Mouse (Mus musculus) mouse trophoblast stem cell (cell line): ENCODE results near the gene Gm5926.
"Not testable (repeated sequence)": the region's sequence is repeated elsewhere in the genome, so short reads cannot be mapped to it uniquely, and the experiment has no call there.

Experiments
- in situ Hi-C, 2 experiments: fragments of 300-500 bp; cut with MseI, MboI; formaldehyde crosslinking; loops; 2 replicates in 1 of 2; 3 replicates in 1 of 2; pipeline ENCODE4 v1.15.1; 2025

The Gm5926 gene

DNA sequence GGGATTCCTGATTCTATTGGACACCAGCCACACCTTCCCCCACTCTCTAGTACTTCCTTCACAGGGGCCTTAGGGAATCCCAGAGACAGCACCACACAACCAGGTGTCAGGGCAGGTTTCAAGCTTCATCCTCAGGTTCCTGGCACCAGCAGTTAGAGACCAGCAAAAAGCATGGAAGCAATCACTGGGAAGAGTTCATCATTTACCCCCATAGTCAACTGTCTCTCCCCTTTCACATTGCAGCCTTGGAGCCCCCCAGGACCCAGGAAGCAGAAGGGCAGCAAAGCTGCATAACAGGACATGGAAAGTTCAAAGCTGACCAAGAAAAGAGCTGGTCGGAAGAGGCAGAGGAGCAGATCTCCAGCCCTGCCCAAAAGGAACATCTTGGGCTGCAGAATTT, at the start of gene Gm5926:
Gm5926 (plus strand) TSS at position 301 of the 400 bp plus-strand sequence.
- in situ Hi-C loops, result not testable (repeated sequence)

DNA sequence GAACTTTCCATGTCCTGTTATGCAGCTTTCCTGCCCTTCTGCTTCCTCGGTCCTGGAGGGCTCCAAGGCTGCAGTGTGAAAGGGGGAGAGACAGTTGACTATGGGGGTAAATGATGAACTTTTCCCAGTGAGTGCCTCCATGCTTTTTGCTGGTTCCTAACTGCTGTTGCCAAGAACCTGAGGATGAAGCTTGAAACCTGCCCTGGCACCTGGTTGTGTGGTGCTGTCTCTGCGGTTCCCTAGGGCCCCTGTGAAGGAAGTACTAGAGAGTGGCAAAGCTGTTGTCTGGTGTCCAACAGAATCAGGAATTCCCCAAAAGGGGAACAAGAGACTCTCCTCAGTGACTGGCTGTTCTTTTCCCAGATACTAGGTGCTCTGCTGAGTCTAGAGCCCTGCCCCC, 49.5 kb upstream of the Gm5926 start:
- in situ Hi-C loops, result not testable (repeated sequence)

DNA sequence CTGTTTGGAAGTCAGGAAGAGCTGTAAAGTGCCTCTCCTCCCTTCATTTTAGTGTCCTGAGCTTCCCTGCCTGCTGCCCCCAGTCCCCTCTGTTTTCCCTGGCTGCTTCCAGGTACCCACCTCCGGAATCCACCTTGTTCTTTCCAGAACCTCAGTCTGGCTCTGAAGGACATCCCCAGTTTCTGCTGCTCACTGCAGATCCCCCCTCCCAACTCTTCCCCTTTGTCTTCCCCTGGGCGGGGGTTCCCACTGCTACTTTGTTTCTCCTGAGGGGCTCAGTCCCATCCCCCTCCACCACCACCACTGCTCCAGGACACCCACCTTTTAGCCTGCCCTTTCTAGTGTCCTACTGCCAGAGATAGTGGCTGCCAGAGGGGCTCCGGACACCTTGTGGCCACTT, 49.1 kb upstream of the Gm5926 start:
- in situ Hi-C loops, result not testable (repeated sequence)
